Mouse (Mus musculus) layer of hippocampus, postnatal 36 days (tissue): ENCODE data around the gene Stk11. TPM values are rescaled to one million over a fixed set of nuclear protein-coding genes. Genes with fewer than 3 reads are reported as not detected.

ENCODE experiments used
- DNase-seq, 2 experiments: peaks; one replicate each; pipeline ENCODE4 v3.0.0; 2022
- total RNA-seq, 2 experiments: library from RNA; stranded (reverse); gene quantifications; 2 replicates each; pipeline ENCODE4 v1.2.3; 2021

Stk11 gene
- total RNA-seq: 10 to 100 TPM; 93.3 to 95.9 TPM

GRCm38 (mm10) chr10:80115290-80115943, at the start of gene Stk11:
Stk11 (plus strand) TSS chr10:80115803.
- peak; percentile 98 for DNase-seq

GRCm38 (mm10) chr10:80069251-80069650, 46.4 kb upstream of the Stk11 start:
- no peak for DNase-seq

- no peak for DNase-seq
Measured at GRCm38 (mm10) chr10:80069948-80070450, 45.6 kb upstream of the Stk11 start.

- DNase-seq: peak; percentile 44 to 56
Measured at GRCm38 (mm10) chr10:80070837-80071515, 44.6 kb upstream of the Stk11 start.

GRCm38 (mm10) chr10:80071516-80071900, 44.1 kb upstream of the Stk11 start:
- no peak for DNase-seq

GRCm38 (mm10) chr10:80072623-80073489, 42.7 kb upstream of the Stk11 start:
- DNase-seq: no peak

- peak; percentile 32 to 42 for DNase-seq
Measured at GRCm38 (mm10) chr10:80074813-80075601, 40.6 kb upstream of the Stk11 start.

- no peak for DNase-seq
Measured at GRCm38 (mm10) chr10:80075924-80076323, 39.7 kb upstream of the Stk11 start.

GRCm38 (mm10) chr10:80076386-80076785, 39.2 kb upstream of the Stk11 start:
- DNase-seq: no peak

GRCm38 (mm10) chr10:80077312-80077711, 38.3 kb upstream of the Stk11 start:
- no peak for DNase-seq

GRCm38 (mm10) chr10:80078366-80078765, 37.2 kb upstream of the Stk11 start:
- DNase-seq: no peak

GRCm38 (mm10) chr10:80080396-80081070, 35.1 kb upstream of the Stk11 start:
- DNase-seq: no peak

GRCm38 (mm10) chr10:80081075-80081474, 34.5 kb upstream of the Stk11 start:
- DNase-seq: no peak

GRCm38 (mm10) chr10:80084817-80085487, 30.7 kb upstream of the Stk11 start:
- no peak for DNase-seq

- DNase-seq: no peak
Measured at GRCm38 (mm10) chr10:80086847-80087246, 28.8 kb upstream of the Stk11 start.

GRCm38 (mm10) chr10:80087483-80087882, 28.1 kb upstream of the Stk11 start:
- DNase-seq: no peak

GRCm38 (mm10) chr10:80089146-80089545, 26.5 kb upstream of the Stk11 start:
- no peak for DNase-seq

- no peak for DNase-seq
Measured at GRCm38 (mm10) chr10:80091527-80091926, 24.1 kb upstream of the Stk11 start.

- DNase-seq: no peak
Measured at GRCm38 (mm10) chr10:80092690-80093089, 22.9 kb upstream of the Stk11 start.

- no peak for DNase-seq
Measured at GRCm38 (mm10) chr10:80094085-80094484, 21.5 kb upstream of the Stk11 start.

- no peak for DNase-seq
Measured at GRCm38 (mm10) chr10:80094684-80095083, 20.9 kb upstream of the Stk11 start.
